Mouse (Mus musculus) cortical plate, adult 2 months (tissue): Measurements from ENCODE around the gene Frrs1.

Experiments
- CTCF ChIP-seq: fragments of 200-500 bp; IDR thresholded peaks from 2 replicates; pipeline ENCODE4 v1.5.1; 2011; ENCODE audit warnings: mild to moderate bottlenecking, control low read depth, low read length; ENCODE audit not compliant: insufficient read depth; ENCODE audit errors: extremely low read depth
- POLR2A ChIP-seq: fragments of 200-500 bp; IDR thresholded peaks from 2 replicates; pipeline ENCODE4 v1.6.1; 2011; ENCODE audit warnings: mild to moderate bottlenecking, low read length, control low read depth; ENCODE audit not compliant: insufficient read depth; ENCODE audit errors: extremely low read depth

DNA sequence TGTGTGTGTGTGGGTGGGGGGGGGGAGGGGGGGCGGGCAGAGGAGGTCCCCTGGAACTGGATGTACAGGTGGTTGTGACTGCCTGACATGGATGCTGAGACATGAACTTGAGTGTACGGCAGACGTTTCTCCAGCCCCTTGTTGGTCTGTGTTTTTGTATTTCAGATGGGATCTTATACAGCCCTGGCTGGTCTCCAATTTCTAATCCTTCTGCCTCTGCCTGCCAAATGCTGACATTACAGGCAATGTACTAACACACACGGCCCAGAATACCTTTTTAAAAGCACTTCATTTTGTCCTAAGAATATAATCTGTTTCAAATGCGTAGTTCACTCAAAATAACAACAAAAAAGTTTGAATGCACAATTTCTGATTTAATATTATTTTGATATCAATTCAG is 27.9 kb upstream of the Frrs1 start:
- no peak for TF ChIP-seq POLR2A
- TF ChIP-seq CTCF: no peak
